Mouse (Mus musculus) monocyte, adult 2 months (primary cell): ENCODE data around the gene Pus7l.

Source experiments
- DNase-seq, 2 experiments: peaks; one replicate each; pipeline ENCODE4 v3.0.0; 2022; ENCODE audit warnings: low spot score in 2 of 2, low read depth in 1 of 2

Pus7l gene

DNA sequence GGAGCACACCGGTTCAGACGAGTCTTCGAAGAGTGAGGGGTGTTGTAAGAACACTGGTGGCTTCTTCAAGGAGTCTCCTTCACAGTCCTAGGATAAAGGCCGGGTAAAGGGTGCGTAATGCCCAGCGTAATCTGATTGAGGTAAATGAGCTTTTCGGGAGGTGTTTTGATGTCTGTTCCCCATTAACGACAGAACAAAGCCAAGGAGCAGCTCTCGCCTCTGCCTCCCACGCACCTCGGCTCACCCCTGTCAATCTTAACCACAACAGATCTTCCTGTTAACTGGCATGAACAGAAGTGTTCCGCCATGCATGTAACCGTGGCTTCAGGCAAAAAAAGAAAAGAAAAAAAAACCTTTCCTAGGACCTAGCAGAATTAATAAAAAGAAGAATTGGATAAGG lies 64.6 kb downstream of the Pus7l start:
- DNase-seq, result no peak

DNA sequence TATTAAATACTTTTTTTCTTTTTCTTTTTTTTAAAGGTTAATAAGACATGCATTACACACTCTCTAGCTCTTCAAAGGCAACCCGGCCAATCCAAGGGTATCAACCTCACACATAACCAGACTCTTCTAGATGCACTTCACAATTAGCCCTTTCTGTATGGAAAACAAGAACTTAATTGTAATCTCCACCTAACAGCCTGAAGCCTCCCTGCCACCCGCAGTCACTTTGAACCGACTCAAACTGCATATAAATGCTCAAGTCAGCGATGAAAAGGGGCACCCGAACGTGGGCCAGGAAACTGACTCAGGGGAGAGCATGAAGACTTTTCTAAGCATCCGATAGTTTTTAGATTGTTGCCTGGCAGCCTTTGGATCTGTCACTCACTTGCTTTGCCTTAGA lies 66.1 kb downstream of the Pus7l start:
- DNase-seq, result no peak

DNA sequence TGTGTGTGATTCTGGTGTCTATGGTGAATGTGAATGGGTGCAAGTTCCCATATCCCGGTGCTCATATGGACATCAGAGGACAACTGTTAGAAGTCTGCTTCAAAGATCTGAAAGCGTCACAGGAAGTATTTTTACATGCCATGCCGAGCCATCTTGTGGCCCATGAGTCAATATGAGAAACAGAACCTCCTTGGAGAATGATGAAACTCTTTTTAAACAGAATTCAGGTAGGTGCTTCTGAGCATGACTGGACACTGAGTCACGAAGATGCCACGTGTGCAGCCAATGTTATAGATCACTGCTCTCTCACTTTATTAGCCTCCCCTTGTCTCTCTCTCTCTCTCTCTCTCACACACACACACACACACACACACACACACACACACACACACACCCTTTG lies 67.4 kb downstream of the Pus7l start:
- DNase-seq, result no peak
